Mouse (Mus musculus) urinary bladder, postnatal 25 days (tissue): ENCODE measurements at regions not wholly inside any gene's neighbourhood (a gene's known extent, or its start where the extent isn't known, plus 50 kb on each side); places are given as distances from the start of the nearest gene placed in this dataset.

Experiments
- DNase-seq: peaks from one replicate; pipeline ENCODE4 v3.0.0; 2022; ENCODE audit warnings: low spot score

GRCm38 (mm10) chr12:118659240-118660120 is 186.6 kb upstream of the Sp8 start:
- no peak for DNase-seq

GRCm38 (mm10) chr12:118650483-118651160 is 195.5 kb upstream of the Sp8 start:
- DNase-seq, result no peak

DNA sequence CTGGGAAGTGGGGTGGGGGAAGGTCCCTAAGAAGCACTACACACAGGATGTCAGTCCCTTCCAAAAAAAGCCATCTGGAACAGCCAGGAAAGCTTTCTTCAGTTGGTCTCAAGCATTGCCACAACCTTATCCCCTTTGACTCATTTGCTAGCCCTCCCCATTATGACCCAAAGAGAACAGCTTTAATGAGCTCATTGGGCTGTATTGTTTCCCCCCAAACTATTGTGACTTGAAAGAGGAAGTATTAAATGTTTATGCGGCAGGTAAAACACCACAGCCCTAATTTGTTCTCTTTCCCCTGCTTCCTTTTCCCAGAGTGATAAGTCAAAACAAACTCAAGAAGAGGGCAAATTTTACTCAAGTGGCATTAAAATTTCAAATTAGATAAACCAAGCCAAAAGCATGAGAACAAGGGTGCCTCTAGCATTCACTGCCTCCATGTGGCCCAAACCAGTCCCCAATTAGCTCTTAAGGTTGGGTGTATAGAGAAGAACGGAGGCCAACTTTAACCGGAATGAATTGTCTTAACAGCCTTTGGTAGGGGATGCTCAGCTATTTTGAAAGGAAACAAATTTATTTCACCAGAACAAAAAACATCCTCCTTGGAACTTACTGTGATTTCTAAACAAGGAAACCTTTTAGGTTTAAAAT is 196.7 kb upstream of the Sp8 start:
- no peak for DNase-seq

GRCm38 (mm10) chr12:118648673-118649072 is 197.5 kb upstream of the Sp8 start:
- DNase-seq, result no peak

- DNase-seq, result no peak
These were observed 198.7 kb upstream of the Sp8 start for GRCm38 (mm10) chr12:118647270-118648042.

DNA sequence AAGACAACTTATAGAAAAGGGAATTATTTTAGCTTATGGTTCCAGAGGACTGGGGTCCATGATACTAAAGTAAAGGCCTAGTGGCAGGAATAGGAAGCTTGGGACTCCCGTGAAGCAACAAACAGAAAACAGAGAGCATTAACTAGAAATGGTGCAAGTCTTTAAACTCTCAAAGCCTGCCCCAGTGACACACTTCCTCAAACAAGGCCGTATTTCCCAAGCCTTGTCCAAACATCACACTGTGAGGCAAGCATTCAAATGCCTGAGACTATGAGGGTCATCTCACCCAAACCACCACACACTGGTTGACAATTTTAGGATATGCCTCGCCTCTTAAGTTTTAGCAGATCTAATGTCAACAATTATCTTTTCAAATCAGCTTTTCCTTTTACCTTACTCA is 205.2 kb upstream of the Sp8 start:
- DNase-seq, result no peak

DNA sequence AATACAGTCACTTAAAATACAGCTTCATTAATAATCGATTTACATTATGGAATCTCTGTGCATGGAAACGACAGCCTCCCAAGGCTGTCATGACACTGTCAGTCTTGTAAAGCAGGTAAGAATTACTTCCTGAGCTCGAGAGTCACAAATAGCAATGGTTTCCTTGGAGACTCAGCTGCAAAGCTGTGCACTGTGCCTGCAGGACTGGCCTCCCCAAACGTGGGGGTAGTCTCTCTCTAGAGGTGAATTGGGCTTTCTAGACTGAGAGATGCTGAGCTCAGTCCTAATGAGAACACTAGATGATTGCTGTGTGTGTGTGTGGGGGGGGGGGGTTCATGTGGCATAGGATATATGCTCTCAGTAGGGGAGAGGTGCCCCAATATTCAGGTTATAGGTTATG is 208.9 kb upstream of the Sp8 start:
- no peak for DNase-seq

DNA sequence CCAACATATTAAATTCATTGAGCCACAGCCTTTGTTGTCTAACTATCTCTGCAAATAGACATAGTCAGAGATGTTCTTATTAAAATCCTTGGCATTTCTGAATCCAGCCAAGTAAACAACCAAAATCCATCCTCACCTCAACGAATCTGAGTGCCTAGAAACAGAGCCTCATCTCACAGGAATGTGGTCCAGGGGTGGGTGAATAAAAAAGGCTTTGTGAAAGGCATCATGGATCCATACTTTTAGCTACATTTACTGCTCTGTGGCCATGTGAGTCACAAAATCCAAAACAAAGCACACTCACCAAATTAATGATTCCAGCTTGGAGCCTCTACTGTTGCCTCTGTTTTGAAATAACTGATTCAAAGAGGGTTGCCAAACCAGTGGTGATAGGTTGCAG is 210.7 kb upstream of the Sp8 start:
- DNase-seq, result no peak

DNA sequence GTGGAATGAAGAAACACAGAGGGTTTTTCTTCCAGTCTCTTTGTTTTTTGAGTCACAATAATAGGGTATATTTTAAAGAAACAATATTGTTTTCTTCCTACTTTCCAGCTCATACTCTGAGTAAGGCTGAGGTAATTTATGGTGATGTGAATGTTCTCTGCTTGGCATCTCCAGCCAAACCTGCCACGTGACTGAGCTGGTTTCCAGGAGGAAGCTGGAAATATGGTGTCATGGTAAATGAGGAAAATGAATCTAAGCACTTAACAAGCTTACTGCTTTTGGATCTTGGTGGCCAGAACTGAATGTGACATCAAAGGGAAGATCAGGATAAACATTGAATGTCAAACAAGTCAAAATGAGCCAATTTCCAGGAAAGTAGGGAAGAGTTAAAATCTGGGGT is 215.8 kb upstream of the Sp8 start:
- no peak for DNase-seq

DNA sequence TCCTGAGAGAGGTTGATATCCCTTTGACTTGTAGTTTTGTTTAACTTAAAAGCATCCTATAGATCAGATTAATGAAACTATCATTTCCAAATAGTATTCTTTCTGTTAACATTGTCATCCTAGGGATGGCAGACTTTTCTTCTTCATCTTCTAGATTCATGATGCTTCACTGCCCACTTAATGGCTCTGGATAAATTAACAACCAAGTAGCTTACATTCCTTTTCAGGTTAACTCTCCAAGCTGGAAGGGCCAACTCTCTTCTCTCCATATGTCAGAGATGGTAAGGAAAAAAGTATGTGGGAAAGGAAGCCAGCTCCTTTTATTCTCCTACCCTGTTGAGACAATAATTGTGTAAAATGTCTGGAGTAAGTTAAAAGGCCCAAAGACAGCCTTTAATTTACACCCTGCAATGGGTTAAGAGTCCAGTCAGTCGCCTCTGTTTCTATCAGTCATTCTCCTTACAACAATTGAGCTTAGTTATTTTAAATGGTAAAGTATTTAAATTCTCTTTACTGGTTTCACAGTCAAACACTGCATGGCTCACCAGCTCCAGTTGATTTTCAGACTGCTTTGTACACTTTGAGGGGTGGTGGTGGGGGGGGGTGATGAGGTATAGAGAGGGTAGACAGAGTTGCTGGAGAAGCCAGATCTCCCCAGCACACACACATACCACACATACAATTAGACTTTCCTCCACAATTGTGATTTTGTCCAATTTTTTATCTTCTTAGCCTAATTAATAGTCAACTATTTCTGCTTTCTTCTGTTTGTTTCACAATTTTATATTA is 224.2 kb upstream of the Sp8 start:
- no peak for DNase-seq

DNA sequence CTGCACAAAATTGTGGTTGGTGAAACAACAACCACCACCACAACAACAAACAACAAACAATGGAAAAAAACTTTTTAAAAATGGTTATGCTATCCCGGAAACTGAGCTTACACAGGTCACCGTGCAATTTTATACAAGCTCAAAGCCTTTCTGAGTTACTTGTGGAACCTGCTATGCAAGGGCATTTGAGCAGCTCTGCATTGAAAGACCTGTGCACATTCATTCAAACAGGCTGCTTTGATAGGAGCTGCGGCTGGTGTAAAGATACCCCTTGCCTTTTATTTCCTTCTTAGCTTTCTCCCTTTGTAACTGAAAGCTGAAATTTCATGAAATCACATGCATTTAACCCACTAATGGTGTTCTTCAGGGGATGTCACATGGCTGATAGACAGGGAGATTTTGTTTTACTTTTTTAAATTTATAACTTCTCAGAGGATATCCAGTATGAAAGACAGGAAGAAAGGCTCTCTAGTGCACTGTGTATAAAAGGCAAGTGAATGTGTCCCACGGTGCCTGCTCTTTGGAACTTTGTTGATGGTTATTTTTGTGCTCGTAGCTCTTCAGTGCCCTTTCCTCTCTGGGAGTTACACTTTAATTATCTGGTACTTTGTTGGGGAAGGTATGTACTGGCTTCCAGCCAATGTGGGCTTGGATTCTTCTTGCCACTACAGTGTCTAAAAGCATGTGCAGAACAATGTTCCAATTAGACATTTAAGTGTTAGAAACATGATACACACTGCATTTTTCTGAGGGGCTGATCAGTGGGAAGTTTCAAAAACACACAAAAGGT is 225.1 kb upstream of the Sp8 start:
- no peak for DNase-seq

DNA sequence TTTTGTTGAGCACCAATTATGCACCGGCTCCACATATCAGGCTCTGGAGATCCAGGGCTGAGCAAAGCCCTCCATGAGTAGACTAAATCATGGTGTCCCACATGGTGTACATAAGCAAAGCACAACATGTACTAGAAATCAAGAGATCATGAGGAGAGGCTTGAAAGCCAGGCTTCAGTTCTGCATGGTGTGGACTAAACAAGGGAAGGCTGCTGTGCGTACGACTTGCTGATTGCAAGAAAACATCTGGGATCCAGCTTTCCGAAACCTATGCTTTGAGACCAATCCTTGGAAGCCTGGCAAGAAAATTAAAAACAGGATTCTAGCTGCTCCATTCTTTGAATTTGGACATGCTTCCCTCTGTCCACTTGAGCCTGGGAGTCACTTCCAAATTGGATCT is 249.1 kb upstream of the Sp8 start:
- no peak for DNase-seq

GRCm38 (mm10) chr12:118594781-118595574 is 251.2 kb upstream of the Sp8 start:
- no peak for DNase-seq

DNA sequence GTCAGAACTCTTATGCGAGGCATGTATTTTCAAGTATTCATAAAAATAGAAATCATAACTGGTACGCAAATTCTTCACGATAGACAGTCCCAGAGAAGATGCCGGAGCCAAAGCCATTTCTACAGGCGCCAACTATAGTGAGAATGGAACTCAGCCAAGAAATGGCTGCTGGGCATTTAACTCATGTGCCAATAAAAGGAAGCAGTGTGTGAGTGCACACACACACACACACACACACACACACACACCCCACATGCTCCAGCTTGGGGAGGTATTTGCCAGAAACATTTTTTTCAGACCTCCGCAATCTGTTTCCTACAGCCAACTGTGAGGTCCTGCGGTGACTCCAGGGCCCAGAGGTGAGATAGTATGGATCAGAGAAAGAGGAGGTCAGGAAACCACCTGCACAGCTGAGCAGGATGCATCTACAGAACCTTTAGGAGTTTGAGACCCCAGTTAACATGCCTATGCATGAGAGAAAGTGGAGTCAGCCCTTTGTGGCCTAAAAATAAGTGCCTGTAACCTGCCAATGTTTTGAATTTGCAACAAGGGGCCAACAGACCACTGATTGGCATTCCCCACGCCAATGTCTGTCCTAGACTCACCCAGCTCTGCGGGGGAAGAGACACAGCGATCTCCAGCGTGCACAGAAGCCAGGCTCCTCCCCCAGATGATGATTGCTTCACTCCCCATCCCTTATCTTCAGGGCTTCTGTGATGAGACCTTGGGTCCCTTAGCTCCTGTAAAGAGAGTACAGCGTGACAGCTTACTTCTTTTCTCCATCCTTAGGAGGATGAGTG is 262.1 kb upstream of the Sp8 start:
- DNase-seq, result no peak

GRCm38 (mm10) chr12:118569811-118570210 is 268.6 kb upstream of the Sp4 start:
- DNase-seq, result no peak

- no peak for DNase-seq
These were observed 265.4 kb upstream of the Sp4 start for GRCm38 (mm10) chr12:118566681-118567080.

DNA sequence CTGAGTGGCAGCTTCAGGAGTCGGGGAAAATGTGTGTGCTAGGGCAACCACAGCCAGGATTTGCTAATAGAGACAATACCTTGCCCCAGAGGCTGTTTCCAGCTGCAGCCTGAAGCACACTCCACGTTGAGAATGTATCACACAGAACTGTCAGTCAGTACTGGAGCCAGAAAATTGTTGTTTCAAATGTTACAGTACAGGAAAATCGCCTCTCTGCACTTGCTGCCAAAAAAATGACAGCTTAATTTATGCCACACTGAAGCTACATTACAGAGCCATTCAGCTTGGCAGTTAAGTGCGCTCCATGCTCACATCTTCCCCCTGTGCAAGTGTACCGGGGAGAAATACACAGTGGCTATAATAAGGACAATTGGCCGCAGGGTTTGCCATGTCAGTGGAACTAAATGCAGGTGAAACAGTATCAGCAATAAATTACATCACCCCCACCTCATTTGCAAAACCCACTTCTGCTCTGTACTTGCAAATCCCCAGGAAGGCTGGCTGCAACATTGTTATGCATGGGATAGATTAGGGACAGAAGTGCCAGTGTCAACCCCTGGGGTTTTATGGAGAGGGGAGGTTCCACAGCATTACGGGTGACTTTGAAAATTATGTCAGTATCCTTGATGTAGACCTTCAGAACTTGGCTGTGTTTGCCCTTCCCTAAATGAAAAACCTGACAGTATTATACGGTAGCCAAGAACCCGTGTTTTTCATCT is 263.3 kb upstream of the Sp4 start:
- no peak for DNase-seq

DNA sequence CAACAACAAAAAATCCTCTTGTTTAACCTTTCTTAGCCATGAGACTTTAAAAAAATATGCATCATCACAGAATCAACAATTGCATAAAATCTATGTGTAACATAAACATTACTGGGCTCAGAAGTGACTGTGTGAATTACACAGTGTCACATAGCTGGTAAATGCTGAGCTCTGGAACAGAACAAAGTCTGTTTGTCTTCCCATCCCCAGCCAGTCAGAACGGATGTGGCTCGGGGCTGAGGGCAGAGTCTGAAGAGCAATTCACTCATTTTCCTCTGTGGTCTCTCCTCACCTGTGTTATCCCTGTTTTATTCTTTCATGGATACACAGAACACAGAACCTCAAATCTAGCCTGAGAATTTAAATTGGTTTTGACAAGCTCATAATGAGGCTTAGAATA is 261.0 kb upstream of the Sp4 start:
- no peak for DNase-seq
